Mouse (Mus musculus) limb, embryonic 14.5 days (tissue): ENCODE measurements around the gene Hist1h2bh. TPM values are rescaled to one million over a fixed set of nuclear protein-coding genes. Genes with fewer than 3 reads are reported as not detected.
"Not testable (repeated sequence)": the region's sequence is repeated elsewhere in the genome, so short reads cannot be mapped to it uniquely, and the experiment has no call there.

Source experiments
- ATAC-seq: fragments of 200-750 bp; cut with Nextera tagmentation; 2 replicates; pipeline ENCODE4 v1.8.0; 2017; ENCODE audit warnings: low read depth, moderate number of reproducible peaks, moderate TSS enrichment; ENCODE audit not compliant: low FRiP score
- DNase-seq: peaks from one replicate; pipeline ENCODE4 v3.0.0-alpha.2; 2015; ENCODE audit warnings: low spot score
- H3K27ac ChIP-seq: fragments of 300-500 bp; sonication (generic); replicated peaks from 2 replicates; pipeline ENCODE4 v1.5.1; 2014; ENCODE audit warnings: low read depth, mild to moderate bottlenecking, low read length, moderate library complexity, mixed read lengths
- H3K27me3 ChIP-seq: fragments of 300-500 bp; sonication (generic); 2 replicates; pipeline ENCODE4 v1.6.1; 2014; ENCODE audit warnings: low read length, mixed read lengths; ENCODE audit not compliant: control insufficient read depth, insufficient read depth
- H3K36me3 ChIP-seq: fragments of 300-500 bp; sonication (generic); 2 replicates; pipeline ENCODE4 v1.6.1; 2014; ENCODE audit warnings: mild to moderate bottlenecking, low read length, moderate library complexity, mixed read lengths; ENCODE audit not compliant: control insufficient read depth, insufficient read depth
- H3K4me1 ChIP-seq: fragments of 300-500 bp; sonication (generic); 2 replicates; pipeline ENCODE4 v1.6.1; 2014; ENCODE audit warnings: antibody characterized with exemption, low read length, mixed read lengths; ENCODE audit not compliant: control insufficient read depth, insufficient read depth
- H3K4me2 ChIP-seq: fragments of 300-500 bp; sonication (generic); replicated peaks from 2 replicates; pipeline ENCODE4 v1.6.1; 2014; ENCODE audit warnings: low read depth, mild to moderate bottlenecking, low read length, moderate library complexity; ENCODE audit not compliant: severe bottlenecking
- H3K4me3 ChIP-seq: fragments of 300-500 bp; sonication (generic); replicated peaks from 2 replicates; pipeline ENCODE4 v1.5.1; 2014; ENCODE audit warnings: low read length
- H3K9ac ChIP-seq: fragments of 300-500 bp; sonication (generic); 2 replicates; pipeline ENCODE4 v1.6.1; 2014; ENCODE audit warnings: mild to moderate bottlenecking, low read depth, low read length, moderate library complexity; ENCODE audit not compliant: severe bottlenecking
- H3K9me3 ChIP-seq: fragments of 300-500 bp; sonication (generic); 2 replicates; pipeline ENCODE4 v1.6.1; 2016; ENCODE audit warnings: low read length; ENCODE audit not compliant: control insufficient read depth
- POLR2A ChIP-seq: fragments of 200-500 bp; IDR thresholded peaks from 2 replicates; pipeline ENCODE4 v1.8.0; 2012; ENCODE audit warnings: inconsistent platforms, mild to moderate bottlenecking, moderate library complexity, borderline replicate concordance; ENCODE audit not compliant: insufficient read depth, insufficient read length; ENCODE audit errors: extremely low read depth
- WGBS: fragments of 180-500 bp; shearing (Covaris S2); extraction: QIAGEN DNeasy Blood & Tissue Kit; methylation state at CpG from one replicate; pipeline ENCODE4 v1.1.7; 2014; 5-methylcytosine and 5-hydroxymethylcytosine counted together
- polyA plus RNA-seq, 2 experiments: library from polyadenylated mRNA; depleted of rRNA in 1 of 2; stranded (reverse) in 1 of 2; unstranded in 1 of 2; fragments of >200 nt; fragmentation: Nextera tagmentation in 1 of 2; extraction: Ambion mirVana in 1 of 2; gene quantifications; 2 replicates each; pipeline versions ENCODE4 v1.2.1 to v1.2.3; 2012 to 2014

The Hist1h2bh gene
- polyA plus RNA-seq, 2 experiments = 0.48 to 5.2 TPM

GRCm38 (mm10) chr13:23551931-23552914, 9.0 kb upstream of the Hist1h2bh start:
- ATAC-seq (no peak), DNase-seq (no peak)
- Histone ChIP-seq H3K27ac (peak overlapping the region; percentile 69), H3K4me2 (peak overlapping the region; percentile 46; the same call in 1 of the 2 replicates), H3K36me3 (no peaks in the 10 kb centered on the region), H3K4me3 (peak overlapping the region; percentile 36), H3K9me3 (no peaks in the 10 kb centered on the region), H3K27me3 (no peaks in the 10 kb centered on the region), H3K4me1 (peaks cover 15% of the 10 kb centered on the region), H3K9ac (no peak overlapping the region)
- 57% methylated on average over 8 of the region's 8 CpGs for WGBS
- no peak for TF ChIP-seq POLR2A

- ATAC-seq = peak; percentile 86
- H3K36me3 ChIP-seq, H3K9me3 ChIP-seq, H3K27me3 ChIP-seq: not testable (repeated sequence)
- H3K9ac ChIP-seq = peak within 1 kb of the TSS; percentile 48
- WGBS = under 1% methylated on average over 26 of the region's 47 CpGs
- DNase-seq = peak; percentile 98
- peak within 1 kb of the TSS; percentile 36 for H3K4me3 ChIP-seq
- peaks cover 13% of the 10 kb centered on the region for H3K4me1 ChIP-seq
- peak; percentile 94; the same call in 1 of the 2 replicates for TF ChIP-seq POLR2A
- peak within 1 kb of the TSS; percentile 69 for H3K27ac ChIP-seq
- H3K4me2 ChIP-seq = peak within 1 kb of the TSS; percentile 46
Observed at GRCm38 (mm10) chr13:23551146-23551834, 8.1 kb upstream of the Hist1h2bh start, which contains the start of gene Hist1h4f. TSS of gene Hist1h4f (minus strand) at chr13:23551648.

- no peak for TF ChIP-seq POLR2A
- peaks cover 13% of the 10 kb centered on the region for H3K4me1 ChIP-seq
- ATAC-seq (no peak), DNase-seq (no peak)
- H3K4me3 ChIP-seq = peak overlapping the region; percentile 36
- H3K27me3 ChIP-seq = no peaks in the 10 kb centered on the region
- peak overlapping the region; percentile 48 for H3K9ac ChIP-seq
- H3K9me3 ChIP-seq = no peaks in the 10 kb centered on the region
- H3K36me3 ChIP-seq = no peaks in the 10 kb centered on the region
- H3K4me2 ChIP-seq = peak overlapping the region; percentile 46
- H3K27ac ChIP-seq = peak overlapping the region; percentile 69
- 1% methylated on average over 3 of the region's 3 CpGs for WGBS
Observed at GRCm38 (mm10) chr13:23550761-23551145, 7.6 kb upstream of the Hist1h2bh start.

- Histone ChIP-seq H3K4me2 (no peak overlapping the region), H3K27ac (no peak overlapping the region), H3K27me3 (no peaks in the 10 kb centered on the region), H3K4me3 (no peak overlapping the region), H3K36me3 (no peaks in the 10 kb centered on the region), H3K4me1 (no peaks in the 10 kb centered on the region), H3K9ac (no peak overlapping the region), H3K9me3 (no peaks in the 10 kb centered on the region)
- WGBS = 81% methylated on average over 5 of the region's 5 CpGs
- TF ChIP-seq POLR2A = no peak
- ATAC-seq (no peak), DNase-seq (no peak)
Observed at GRCm38 (mm10) chr13:23546694-23547093, 3.5 kb upstream of the Hist1h2bh start.

GRCm38 (mm10) chr13:23544787-23545120, 1.6 kb upstream of the Hist1h2bh start:
- H3K4me2 ChIP-seq = peak overlapping the region; percentile 36; the same call in 1 of the 2 replicates
- peak overlapping the region; percentile 41 for H3K4me3 ChIP-seq
- ATAC-seq, H3K36me3 ChIP-seq, H3K27me3 ChIP-seq, H3K4me1 ChIP-seq, H3K9me3 ChIP-seq, DNase-seq, H3K27ac ChIP-seq: not testable (repeated sequence)
- WGBS = under 1% methylated on average over 8 of the region's 14 CpGs
- H3K9ac ChIP-seq = peak overlapping the region; percentile 61; the same call in 1 of the 2 replicates
